Mouse (Mus musculus): Measurements from ENCODE around the gene Coq9.
"Not testable (repeated sequence)": the region's sequence is repeated elsewhere in the genome, so short reads cannot be mapped to it uniquely, and the experiment has no call there.

Gene Coq9

DNA sequence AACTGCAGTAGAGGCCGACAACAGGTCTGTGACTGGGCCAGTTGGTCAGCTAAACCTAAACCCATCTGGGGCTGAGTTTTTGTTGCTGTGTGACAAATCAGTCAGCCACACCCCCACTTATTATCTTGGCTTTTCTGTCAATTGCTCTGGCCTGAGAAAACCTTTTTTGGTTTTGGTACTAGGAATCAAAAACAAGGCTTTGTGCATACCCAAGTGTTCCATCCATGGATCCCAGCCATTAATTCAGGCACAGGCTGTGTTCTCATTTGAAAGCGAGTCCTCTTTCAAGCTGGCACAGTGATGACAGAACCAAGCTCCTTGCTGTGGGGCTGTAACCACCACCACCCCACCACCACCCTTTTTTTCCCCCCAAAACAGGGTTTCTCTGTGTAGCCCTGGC, 16.7 kb upstream of the Coq9 start:
- no peak for DNase-seq (ENCODE audit: low spot score in 2 of 2)

DNA sequence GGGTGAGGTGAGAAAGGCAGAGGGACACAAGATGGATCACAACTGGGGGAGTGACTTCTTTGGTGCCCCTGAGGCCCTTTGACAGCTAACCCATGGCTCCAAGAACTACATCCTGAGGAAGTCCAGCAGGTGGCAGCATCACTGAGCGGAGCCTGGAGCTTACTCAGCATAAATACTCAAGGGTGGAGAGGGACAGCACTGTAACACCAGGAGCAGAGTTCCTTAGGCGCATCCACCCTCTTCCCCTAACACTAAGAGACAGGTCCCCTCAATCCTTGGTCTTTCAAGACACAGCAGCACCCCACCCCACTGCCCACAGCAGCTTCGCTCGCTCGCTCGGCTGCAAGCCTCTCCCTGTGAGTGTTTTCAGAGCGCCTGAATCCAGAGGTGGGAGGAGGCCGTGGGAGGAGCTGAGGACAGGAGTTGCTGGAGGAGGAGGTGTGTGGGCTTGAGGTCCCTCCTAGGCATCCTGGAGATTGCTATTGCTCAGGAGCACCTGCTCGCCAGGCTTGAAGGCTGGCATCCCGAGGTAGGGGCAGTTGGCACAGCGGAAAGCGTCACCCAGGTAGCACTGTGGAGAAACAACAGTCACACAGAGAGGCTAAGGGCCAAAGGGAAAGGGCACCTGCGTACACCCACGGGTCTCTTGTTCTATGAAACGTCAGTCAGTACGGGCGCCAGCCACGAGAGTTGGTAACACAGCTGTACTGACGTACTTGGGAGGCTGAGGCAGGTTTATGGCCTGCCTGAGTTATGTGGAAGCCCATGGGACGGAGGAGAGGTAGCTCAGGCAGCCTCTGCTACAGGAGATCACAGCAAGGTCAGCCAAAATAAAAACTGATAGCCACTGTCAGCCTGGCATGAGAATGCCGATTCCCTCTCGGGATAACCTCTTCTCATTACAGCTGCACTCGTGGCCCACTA, 15.2 kb upstream of the Coq9 start:
- peak in 1 of 2 experiments; percentile 46 for DNase-seq (ENCODE audit: low spot score in 2 of 2)

DNA sequence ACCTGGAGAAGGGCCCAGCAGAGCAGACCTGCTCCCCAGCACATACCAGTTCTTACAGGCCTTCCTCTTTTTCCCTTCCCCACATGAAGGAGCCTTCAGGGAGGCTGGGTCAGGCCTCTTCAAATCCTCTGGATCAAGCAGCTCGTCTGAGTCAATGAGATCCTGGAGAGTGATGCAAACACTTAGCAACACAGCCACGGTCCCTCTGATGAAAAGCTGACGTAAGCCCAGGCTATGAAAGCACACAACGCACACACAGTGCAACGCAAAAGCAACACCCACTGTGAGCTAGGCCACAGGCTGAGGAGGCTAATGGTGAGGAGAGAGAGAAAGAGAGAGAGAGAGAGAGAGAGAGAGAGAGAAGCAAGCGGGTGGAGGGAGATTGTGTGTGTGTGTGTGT, 13.0 kb upstream of the Coq9 start:
- DNase-seq (ENCODE audit: low spot score in 2 of 2): no peak

DNA sequence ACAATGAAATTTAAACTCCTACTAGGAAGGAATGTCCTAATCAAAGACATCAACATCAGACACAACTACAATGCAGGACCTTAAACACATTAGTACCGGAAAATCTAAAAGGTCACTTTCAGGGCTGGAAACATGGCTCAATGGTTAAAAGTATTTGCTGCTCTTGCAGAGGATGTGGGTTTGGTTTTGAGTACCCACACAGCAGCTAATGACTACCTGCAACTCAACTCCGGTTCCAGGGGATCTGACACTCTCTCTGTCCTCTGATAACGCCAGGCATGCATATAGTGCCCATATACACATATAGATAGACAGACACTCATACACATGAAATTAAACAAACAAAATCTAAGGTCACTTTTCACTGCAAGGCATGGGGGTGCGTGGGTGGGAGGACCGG, 11.9 kb upstream of the Coq9 start:
- no peak for DNase-seq (ENCODE audit: low spot score in 2 of 2)

DNA sequence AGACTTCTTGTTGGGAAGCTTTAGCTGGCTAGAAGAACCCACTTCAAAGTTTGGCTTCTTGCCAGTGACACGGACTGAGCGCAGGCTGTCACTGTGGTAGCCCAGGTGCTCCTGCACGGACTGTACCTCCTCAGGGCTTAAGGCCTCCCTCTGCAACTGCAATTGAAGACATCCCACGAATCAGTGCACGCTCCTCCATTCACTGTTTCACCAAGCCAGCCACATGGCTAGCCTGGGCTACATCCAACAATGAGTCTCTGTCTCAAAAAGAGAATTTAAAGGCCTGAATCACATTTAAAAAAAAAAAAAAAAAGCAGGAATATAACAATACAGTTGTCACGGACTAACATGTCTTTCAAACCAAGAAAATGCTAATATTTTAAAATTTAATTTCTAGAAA, 9.8 kb upstream of the Coq9 start:
- DNase-seq (ENCODE audit: low spot score in 2 of 2): no peak

DNA sequence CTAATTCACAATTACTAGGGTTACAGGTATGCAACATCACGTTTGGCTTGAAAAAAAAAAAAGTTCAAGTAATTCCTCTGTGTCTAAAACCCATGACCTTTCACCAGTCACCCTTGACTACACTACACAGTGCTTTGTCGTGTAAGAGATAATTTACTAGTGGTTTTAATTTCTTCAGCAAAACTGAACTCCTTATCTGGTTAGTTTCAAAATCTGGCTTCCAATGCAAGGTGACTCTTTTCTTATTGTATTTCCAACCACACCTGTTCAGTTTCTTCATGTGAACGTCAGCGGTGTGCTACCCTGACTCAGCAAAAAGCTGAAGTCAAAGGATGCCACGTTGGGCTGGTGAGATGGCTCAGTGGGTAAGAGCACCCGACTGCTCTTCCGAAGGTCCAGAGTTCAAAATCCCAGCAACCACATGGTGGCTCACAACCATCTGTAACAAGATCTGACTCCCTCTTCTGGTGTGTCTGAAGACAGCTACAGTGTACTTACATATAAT, 4.2 kb upstream of the Coq9 start:
- not testable (repeated sequence) for DNase-seq (ENCODE audit: low spot score in 2 of 2)

DNA sequence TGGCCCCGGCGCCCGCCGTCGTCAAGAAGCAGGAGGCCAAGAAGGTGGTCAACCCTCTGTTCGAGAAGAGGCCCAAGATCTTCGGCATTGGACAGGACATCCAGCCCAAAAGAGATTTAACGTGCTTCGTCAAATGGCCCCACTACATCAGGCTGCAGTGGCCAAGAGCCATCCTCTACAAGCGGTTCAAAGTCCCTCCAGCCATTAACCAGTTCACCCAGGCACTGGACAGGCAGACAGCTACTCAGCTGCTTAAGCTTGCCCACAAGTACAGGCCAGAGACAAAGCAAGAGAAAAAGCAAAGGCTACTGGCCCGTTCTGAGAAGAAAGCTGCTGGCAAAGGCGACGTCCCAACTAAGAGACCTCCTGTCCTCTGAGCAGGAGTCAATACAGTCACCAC, 2.4 kb upstream of the Coq9 start:
- not testable (repeated sequence) for DNase-seq (ENCODE audit: low spot score in 2 of 2)

DNA sequence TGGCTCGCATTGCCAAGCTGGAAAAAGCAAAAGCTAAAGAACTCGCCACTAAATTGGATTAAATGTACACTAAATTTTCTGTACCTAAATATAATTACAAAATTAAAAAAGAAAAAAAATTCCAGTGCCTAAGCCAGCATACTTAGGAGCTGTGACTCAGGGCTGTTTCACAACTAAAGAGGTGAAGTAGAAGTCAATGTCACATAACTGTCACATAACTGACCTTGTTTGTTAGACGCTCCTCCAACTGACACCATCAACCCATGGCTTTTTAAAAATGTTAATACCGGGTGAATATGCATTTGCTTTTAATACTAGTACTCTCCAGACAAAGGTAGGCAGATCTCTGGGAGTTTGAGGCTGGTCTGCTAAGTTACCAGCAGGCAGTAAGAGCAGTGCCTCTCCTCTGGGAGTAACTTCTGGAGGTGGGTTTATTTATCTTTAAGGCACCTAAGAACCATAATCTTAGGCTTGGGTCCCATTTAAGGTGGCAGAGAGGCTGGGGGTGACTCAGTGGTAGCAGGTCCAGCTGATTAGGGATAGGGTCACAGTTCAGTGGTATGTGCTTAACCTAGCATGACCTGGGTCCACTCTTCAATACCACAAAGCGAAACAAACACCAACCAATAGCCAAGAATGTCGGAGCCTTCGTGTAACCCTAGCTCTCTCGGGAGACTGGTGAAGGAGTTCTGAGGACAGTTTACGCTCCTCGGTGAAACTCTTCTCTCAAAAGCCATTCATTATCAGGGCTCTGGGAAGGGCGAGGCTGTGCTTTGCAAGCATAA, 1.5 kb upstream of the Coq9 start:
- DNase-seq (ENCODE audit: low spot score in 2 of 2): no peak

DNA sequence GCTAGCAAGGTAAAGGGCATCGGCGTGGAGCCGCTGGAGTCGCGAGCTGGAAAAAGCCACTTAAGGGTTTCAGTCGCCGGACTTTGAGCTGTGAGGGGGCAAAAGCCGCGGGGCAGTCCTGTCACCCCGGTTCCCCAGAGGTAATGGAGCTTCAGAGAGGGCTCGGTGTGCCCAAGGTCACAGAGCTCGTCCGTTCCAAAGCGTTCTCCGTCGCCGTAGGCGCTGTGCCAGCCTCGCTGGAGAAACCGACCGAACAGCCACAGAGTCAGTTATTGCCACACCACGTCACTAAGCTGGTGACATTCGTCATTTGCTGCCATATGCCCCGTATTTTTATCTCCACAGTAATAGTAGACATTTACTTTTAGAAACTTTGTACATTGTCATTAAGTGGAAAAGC, 479 bp downstream of the Coq9 start:
- peak; percentile 43 to 66 for DNase-seq (ENCODE audit: low spot score in 2 of 2)

DNA sequence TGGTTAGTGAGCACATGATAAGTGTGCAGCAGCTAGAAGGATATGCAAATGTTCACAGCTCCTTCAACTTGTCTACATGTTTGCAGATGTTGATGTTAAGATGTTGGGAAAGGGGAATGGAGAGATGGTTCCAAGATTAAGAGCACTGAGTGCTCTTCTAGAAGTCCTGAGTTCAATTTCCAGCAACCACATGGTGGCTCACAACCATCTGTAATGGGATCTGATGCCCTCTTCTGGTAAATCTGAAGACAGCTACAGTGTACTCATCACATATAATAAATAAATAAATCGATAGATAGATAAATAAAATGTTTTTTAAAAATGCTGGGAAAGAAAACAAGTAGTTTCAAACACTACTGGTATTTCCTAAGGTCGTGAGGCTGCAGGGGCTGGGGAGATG, 3.1 kb downstream of the Coq9 start:
- no peak for DNase-seq (ENCODE audit: low spot score in 2 of 2)

DNA sequence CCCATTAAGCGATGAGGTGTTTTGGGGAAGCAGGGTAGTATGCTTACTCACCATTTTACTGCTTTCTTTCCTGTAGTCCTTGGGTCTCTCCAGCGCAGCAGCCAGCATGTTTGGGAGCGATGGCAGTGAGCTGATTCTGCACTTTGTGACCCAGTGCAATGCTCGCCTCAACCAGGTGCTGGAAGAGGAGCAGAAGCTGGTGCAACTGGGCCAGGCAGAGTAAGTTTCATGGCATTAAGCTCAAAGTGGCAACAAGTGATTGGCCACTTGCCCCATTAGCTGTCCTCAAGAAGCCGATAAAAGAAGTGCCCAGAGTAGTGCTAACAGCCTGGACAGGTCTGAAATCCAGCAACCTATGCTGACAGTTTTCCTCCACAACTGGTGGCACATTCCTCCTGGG, 11.9 kb downstream of the Coq9 start:
- no peak for DNase-seq (ENCODE audit: low spot score in 2 of 2)

DNA sequence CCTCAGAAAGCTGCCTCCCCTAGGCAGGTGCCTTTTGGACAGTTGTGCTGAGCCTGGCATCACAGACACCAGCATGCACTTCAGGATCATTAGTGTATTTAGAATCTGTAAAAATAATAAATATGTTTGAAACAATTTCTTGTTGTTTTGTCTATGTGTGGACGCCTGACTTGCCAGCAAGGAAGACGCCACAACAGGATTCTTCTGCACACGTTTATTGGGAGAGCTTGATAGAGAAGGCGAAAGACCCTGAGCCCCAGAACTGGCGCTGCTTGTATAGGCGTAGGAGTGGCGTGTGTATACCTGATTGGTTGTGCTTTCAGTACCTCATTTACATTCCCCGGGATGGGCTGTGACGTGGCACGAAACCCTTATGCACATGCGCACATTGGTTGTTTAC, 16.6 kb downstream of the Coq9 start:
- not testable (repeated sequence) for DNase-seq (ENCODE audit: low spot score in 2 of 2)

DNA sequence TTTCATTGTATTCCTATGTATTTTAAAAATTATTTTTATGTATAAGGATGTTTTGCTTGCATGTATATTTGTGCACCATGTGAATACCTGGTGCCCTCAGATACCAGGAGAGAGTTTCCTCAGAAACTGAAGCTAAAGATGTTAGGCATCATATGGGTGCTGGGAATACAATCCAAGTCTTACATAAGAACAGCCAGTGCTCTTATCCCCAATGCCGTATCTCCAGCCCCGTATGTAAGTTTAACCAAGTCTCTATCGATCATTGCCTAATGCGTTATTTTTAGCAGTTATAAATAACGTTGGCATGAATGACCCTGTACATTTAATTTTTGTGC, 18.9 kb downstream of the Coq9 start:
- no peak for DNase-seq (ENCODE audit: low spot score in 2 of 2)

DNA sequence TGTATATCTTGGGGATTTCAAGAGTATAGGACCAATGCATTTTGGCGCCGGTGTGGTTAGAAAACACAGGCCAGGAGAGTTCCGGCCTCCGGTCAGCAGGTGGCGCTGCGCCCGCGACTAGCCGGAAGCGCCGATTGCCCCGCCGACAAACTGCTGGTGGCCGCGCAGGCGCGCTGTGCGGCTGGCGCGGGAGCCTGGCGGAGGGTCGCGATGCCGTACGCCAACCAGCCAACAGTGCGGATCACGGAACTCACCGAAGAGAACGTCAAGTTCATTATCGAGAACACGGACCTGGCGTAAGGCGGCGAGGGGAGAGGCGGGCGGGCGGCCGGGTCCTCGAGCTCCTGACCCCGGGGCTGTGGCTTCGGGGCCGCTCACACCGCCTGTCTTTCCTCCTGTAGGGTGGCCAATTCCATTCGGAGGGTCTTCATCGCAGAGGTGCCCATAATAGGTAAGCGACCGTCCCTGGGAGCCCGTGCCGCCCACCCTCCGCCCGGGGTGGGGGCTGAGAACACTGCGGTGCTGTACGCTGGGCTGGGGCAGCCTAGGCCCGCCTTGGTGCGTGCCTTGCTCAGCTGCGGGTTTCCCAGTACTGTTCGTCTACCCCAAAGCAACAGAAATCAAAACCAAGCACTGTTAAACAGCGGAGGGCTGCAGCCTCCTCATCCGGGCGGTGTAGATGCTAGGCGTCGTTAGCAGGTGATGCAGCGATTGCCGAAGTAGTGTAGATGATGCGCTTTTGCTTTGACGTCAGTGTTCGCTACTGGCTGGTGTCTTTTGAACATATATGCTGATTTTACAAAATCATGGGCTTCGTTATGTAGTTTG, 19.4 kb downstream of the Coq9 start, which contains the start of gene Polr2c:
Polr2c (plus strand) TSS at position 105 of the 828 bp plus-strand sequence.
- peak; percentile 93 to 95 for DNase-seq (ENCODE audit: low spot score in 2 of 2)

DNA sequence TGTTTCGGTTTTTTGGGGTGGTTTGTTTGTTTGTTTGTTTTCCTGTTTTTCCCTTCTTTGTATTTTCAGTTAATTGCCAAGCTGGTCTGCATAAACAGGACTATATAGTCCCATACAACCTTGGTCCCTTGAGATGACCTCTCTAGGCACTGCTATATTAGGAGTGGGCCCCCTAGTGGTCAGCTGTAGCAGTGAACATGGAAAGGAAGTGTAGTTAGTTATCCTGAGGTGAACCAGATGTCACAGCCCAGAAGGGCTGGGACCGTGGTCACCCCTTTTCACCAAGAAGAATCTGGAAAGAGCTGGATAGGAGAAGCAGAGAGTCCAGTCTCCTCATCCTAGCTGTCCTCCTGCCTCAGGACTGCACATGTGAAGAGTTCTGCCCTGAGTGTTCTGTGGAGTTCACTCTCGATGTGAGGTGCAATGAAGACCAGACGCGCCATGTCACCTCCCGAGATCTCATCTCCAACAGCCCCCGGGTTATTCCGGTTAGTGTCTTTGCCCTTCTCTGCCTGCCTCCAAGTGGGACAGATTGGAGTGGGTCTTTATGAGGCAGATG, 23.3 kb downstream of the Coq9 start:
- DNase-seq (ENCODE audit: low spot score in 2 of 2): peak; percentile 31 to 61

DNA sequence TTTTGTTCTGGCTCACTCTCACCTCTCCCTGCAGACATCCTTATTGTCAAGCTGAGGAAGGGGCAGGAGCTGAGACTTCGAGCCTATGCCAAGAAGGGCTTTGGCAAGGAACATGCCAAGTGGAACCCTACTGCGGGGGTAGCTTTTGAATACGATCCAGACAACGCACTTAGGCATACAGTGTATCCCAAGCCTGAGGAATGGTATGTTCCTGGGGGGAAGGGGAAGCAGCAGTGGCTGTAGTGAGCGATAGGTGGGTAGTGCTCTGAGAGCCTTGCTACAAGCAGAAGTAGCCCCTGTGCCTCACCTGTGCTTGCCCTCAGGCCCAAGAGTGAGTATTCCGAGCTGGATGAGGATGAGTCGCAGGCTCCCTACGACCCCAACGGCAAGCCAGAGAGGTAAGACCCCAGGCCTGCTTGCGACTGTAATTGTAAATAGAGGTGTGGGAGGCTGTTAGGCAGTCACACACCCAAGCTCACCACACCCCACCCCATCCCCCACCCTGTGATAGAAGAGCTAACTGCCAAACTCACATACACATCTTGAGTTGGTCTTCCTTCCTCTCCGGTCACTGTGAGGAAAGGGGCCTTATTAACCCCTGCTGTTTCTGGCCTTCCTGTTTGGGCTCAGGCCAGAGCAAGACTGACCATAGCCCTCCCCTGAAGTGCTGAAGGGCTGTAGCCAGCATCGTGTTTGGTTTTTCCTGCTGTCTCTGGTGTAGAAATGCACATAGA, 24.5 kb downstream of the Coq9 start:
- DNase-seq (ENCODE audit: low spot score in 2 of 2): no peak

DNA sequence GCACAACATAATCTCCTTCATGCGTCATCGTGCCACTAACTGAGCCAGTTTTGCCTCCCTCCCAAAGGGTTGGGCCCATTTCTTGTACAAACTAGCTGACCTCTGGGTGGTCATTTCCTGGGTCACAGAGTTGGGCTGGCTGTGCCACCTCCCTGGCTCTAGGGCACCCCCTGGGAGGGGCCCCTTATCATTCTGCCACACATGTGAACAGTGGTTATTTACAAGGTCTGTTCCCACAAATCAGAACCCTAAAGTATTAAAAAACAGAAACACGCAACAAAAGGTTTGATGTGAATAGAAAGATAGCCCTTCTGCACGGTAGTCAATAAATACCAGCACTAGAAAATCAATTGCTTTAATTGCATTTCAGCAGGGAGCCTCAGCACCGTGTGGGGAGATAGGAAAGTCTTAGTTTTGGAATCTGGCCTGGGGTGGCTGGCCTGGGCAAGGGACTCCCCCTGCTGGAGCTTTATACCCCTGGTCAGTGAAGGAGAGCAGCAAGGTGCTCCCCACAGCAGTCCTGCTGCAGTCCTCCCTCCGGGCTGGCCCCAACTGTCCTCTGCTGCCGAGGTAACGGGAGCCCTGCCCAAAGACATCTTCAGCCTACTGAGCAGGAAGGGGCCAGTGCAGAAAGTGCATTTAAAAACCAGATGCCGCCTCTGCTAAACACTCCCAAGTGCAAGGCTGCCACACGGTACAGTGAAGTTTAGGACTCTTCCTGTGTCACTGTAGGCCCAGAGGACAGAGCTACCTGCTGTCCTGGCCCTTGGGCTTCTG, 26.0 kb downstream of the Coq9 start:
- DNase-seq (ENCODE audit: low spot score in 2 of 2): no peak

DNA sequence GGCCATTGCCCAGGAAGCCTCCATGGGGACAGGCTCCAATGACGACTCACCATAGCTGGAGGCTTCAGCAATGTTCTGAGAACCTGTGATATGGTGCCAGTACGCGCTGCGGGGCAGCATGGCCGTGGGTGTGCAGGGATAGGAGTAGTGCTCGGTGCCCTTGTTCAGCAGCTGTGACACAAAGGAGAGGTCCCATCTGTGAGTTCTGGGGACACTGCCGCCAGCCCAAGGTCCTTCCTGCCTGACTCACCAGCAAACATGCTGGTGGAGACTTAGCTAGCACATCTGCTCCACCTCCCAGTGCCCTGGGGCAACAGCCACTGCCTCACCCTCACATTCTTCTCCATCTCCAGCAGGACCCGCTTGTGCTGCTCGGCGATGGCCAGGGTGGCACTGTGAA, 27.2 kb downstream of the Coq9 start:
- no peak for DNase-seq (ENCODE audit: low spot score in 2 of 2)

DNA sequence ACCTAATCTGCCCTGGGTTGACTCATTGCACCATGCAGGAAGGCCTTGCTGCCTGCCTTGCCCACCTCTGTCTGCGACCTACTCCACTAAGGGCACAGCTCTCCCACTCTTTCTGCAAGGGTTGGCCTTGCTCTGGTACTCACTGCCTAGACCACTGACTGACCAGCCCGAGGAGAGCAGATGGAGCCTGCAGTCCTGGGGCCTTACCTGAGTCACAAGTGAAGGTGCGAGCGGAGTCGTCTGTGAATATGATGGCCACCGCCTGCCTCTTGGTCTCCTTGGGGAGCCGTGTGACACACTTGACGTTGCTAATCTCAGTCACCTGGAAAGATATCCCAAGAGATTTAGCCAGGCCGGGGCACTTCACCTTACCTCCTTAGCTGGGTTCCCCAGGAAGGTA, 28.8 kb downstream of the Coq9 start:
- no peak for DNase-seq (ENCODE audit: low spot score in 2 of 2)

DNA sequence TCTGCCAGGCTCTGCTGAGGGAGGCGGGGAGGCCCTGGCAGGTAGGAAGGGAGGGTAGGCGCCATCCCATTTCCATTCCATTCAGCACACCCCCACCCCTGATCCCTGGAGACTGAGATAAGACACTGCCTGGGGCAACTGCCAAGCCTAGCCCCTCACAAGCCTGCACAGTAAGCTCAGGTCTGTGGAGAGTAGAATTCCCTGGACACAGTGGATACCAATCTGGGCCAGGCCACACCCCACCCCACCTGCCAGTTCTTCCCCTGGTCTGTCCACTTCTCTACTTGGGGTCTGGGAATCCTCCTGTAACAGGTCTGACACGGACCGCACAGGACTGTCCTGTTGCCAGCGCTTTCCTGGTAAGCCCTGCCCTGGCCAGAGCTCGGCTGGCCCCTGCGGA, 31.0 kb downstream of the Coq9 start:
- DNase-seq (ENCODE audit: low spot score in 2 of 2): no peak
